Mouse (Mus musculus): Measurements from ENCODE around the gene Slc39a10.
"Not testable (repeated sequence)": the region's sequence is repeated elsewhere in the genome, so short reads cannot be mapped to it uniquely, and the experiment has no call there.

The Slc39a10 gene

GRCm38 (mm10) chr1:46864175-46864885 is 28.3 kb downstream of the Slc39a10 start:
- no peak for DNase-seq (ENCODE audit: low spot score in 2 of 2)

GRCm38 (mm10) chr1:46863434-46863833 is 29.2 kb downstream of the Slc39a10 start:
- DNase-seq (ENCODE audit: low spot score in 2 of 2): no peak

DNA sequence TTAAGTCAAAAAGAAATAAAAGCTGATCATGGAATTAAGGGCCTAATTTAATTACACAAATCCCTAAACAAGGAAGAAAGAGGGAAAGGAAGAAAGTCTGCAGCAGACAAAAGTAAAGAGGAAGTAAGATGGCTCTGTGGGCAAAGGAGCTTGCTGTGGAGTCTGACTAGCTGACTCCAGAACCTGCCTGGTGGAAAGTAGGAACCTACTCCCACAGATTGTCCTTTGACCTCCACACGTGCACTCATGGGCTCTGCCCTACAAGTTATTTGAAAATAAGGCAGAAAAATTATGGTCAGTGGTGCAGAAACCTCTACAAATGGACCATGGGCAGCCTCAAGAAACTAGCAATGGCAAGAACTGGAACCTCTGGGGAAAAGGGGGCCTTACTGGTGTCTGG is 32.6 kb downstream of the Slc39a10 start:
- DNase-seq (ENCODE audit: low spot score in 2 of 2): no peak

- no peak for DNase-seq (ENCODE audit: low spot score in 2 of 2)
These were observed 34.1 kb downstream of the Slc39a10 start for GRCm38 (mm10) chr1:46858579-46858978.

DNA sequence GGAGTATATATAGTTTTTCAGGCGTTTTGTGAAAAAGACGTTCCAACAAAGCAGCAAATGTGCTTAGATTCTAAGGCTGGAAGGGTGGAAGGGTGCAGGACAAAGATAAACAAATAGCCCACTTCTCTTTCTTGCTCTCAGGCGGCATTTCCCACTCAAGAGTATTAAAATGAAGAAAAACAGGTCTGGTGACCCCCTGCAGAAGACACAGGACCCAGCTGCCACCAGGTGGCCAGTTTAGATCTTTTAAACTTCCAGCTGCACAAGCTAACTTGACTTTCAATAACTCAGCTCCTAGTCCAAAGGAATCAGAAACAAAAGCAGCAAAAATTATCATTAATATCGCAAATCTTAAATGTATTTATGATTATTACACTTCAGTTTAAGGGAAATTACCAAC is 36.2 kb downstream of the Slc39a10 start:
- no peak for DNase-seq (ENCODE audit: low spot score in 2 of 2)

- no peak for DNase-seq (ENCODE audit: low spot score in 2 of 2)
These were observed 38.4 kb downstream of the Slc39a10 start for GRCm38 (mm10) chr1:46854036-46854900.

DNA sequence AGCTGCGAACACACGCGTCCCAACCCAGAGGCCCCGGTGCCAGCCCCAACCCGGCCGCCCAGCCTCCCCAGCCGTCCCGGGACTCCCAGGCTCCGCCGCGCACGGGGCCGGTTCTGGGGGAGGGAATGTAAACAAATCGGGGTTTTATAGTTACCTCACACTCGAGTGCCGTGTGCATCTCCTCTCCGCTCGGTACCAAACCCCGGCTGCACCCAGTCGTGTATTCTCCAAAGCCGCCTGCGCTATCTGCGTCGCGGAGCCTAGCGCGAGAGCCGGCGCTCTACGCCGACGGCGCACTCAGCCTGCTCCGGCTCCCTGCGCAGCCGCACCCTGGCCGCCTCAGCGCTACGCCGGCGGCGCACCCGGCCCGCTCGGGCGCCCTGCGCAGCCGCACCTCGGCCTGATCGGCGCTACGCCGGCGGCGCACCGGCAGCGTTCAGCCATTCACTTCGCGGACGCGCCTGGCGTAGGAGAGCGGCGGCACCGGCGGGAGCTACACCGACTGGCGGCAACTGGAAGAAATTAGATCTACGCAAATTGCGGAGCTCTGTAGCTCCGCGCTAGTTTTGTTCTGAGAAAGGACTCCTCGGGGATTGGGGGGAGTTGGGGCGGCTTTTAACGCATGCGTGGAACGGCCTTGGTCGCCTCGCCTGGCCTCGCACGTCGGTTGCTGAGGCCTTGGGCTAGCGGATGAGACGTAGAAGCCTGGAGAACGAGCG is 39.2 kb downstream of the Slc39a10 start:
- DNase-seq (ENCODE audit: low spot score in 2 of 2): peak; percentile 93 to 97

- peak; percentile 57 to 62 for DNase-seq (ENCODE audit: low spot score in 2 of 2)
These were observed 39.9 kb downstream of the Slc39a10 start for GRCm38 (mm10) chr1:46852600-46853272.

DNA sequence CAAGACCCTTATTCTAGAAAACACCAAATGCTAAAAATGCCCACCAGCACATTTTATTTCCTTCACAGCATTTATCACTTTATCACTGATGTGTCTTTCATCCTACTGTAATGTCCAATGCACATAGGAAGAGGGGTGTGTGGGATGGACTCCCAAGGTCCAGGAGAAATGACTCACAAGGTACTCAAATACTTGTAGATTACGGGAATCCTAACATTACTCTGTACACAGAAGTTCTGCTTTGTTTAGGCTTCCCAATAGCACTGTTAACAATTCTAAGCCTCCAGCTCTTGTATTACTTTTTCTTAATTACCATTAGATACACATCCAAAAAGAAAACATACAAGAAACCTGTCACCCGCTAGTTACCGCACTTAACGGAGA is 40.4 kb downstream of the Slc39a10 start:
- no peak for DNase-seq (ENCODE audit: low spot score in 2 of 2)

- no peak for DNase-seq (ENCODE audit: low spot score in 2 of 2)
These were observed 41.1 kb downstream of the Slc39a10 start for GRCm38 (mm10) chr1:46851586-46851985.

GRCm38 (mm10) chr1:46849758-46850157 is 42.9 kb downstream of the Slc39a10 start:
- DNase-seq (ENCODE audit: low spot score in 2 of 2): peak; percentile 47 to 89

DNA sequence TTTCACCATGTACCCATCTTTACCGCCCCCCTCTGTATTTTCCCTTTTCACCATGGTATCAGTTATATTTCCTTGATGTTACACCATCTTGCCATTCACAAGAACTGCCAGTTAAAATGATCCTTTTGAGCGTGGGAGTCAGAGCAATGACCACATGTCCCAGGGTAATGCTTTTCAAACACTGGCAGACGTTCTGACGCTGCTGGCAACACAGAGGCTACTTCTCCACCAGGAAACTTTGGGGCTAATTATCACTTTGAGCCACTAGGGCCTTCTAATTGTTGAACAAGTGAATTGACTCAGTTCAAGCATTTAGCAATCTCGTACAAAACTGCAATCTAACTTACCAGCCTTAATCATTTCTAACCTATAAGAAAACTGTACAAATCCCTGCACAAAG is 47.4 kb downstream of the Slc39a10 start:
- DNase-seq (ENCODE audit: low spot score in 2 of 2): no peak

DNA sequence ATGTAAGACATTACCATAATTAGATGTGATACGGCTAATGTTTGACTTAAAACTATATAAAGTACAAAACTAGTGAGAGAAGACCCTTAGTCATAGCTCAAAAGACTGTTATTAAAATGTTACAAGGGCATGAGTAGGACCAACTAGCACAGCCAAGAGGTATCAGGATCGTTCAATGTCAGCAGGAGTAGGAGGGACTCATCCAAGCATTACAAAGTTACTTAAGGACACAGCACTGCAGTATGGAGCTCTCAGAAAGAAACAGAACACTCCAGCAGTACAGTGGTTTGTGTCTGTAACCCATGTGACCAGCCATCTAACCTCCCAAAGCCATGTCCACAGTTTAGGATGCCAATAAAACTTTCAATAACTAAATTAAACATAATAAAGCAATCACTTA is 48.4 kb downstream of the Slc39a10 start:
- DNase-seq (ENCODE audit: low spot score in 2 of 2): no peak

GRCm38 (mm10) chr1:46843406-46843805 is 49.2 kb downstream of the Slc39a10 start:
- no peak for DNase-seq (ENCODE audit: low spot score in 2 of 2)

DNA sequence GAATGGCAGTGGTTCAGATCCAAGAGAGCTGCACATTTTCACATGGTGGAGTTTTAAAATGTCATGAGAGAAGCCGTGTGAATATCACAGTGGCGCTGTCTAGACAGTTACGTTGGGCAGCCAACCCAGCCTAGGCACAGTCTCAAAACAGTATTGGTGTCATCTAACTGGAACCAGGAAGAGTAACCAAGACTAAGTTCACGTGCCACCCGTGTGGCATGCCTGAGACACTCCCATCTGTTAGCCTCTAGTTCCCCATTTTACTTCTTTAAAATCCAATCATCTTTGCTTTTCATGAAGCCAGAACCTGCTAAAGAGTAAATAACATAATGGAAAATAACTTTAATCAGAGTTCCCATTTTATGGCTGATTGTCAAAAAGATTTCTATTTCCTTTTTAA is 60.7 kb downstream of the Slc39a10 start:
- DNase-seq (ENCODE audit: low spot score in 2 of 2): no peak

DNA sequence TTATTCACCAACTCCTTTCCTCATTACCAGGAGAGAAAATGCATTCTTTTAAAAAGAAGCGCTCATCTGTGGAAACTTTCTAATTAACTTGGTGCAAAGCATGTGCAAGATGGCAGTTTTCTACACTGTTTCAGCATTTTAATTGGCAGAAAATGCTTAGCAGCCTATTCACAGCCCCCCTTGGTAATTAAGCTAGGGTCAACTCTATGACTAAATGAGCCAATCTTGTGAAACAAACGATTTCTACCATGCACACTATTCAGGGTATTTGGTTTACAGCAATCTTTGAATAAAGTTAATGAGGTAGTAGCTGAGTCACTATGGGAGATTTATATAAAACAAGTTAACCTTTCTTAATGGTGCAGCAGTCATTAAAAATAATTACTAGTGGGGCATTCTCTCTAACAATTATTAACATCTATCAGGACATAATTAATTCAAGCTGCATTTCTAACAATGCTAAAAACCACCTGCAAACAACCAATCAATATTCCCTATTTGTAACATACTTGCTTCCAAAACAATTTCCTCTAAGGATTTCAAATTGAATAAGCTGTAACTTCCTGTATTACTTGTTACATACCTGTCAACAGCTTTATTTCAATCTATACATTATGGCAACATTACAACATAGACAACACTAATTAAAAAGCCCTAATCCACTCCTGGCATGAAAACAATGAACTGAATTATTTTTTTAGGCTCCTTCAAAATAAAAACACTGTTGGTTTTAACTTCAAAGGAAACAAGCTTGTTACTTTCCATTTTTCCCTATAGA is 62.4 kb downstream of the Slc39a10 start:
- DNase-seq (ENCODE audit: low spot score in 2 of 2): no peak

- DNase-seq (ENCODE audit: low spot score in 2 of 2): no peak
These were observed 70.2 kb downstream of the Slc39a10 start for GRCm38 (mm10) chr1:46822256-46822972.

- no peak for DNase-seq (ENCODE audit: low spot score in 2 of 2)
These were observed 74.7 kb downstream of the Slc39a10 start for GRCm38 (mm10) chr1:46817934-46818333.

DNA sequence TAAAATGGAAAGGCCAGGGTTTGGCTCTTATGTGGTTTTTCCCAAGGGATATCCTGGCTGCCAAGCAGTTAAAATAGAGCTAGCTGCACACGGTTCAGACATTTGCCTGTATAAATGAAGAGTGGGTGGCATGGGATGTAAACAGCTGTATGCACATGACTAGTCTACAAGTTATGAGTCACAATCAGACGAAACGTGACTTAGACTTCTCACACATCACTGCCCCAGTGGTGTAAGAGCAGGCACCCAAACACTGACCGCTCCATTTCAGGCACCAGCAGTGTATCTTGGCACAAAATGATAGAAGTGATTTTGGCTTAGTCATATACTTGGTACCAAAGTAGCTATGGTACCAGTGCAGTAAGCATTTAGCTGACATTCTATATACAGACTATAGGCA is 84.0 kb downstream of the Slc39a10 start:
- DNase-seq (ENCODE audit: low spot score in 2 of 2): not testable (repeated sequence)

GRCm38 (mm10) chr1:46805074-46805473 is 87.6 kb downstream of the Slc39a10 start:
- DNase-seq (ENCODE audit: low spot score in 2 of 2): no peak

Measured in thymus, postnatal 10 days (tissue).